Comparison of ENCODE assay signal across 7 mouse cellular contexts in the genomic region with DNA sequence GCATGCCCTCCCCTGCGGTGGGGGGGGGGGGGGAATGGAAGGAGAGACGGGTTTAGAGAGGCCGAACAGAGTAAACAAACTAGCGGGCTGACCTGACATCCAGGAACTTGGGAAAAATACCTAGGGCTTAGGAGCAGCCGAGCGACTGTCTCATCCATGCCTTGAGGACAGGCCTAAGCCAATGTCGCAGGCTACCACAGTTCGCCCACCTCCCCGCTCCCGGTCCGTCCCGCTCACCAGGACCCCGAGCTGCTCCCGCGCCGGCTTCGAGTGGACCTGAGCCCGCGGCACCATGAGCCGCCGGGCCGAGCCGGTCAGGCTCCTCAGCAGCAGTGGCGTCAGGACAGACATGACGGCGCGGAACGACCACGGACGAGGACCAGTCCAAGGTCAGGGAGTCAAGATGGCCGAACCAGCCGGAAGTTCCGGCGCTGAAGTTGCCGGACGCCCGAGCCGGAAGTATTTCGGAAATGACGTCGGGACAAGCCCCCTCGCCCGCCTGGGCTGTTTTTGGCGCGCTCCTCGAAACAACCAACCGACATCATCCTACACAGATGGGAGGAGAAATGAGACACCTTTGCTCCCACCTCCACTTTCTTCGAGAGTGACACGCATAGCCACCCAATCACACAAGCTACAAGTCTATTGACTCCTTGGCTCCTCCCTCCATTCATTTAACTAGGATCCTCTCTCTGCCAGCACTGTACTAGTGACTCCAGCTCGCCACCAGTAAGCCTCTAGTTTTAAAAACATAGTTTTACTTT. TPM values are rescaled to one million over a fixed set of nuclear protein-coding genes. Genes with fewer than 3 reads are reported as not detected.
DNase-seq lines count a peak whose midpoint lies in the region; ATAC-seq and TF ChIP-seq lines count a peak whose summit lies in the region.

A gene (minus strand): TSS at position 455 of the 764 bp plus-strand sequence.

- peak; percentile 61 for TF ChIP-seq POLR2A in small intestine, adult 2 months (IDR thresholded peaks at IDR 0.05; ENCODE audit: low read depth, low read length)

- peak; percentile 97 for DNase-seq in adrenal gland, postnatal 10 days
- peak; percentile 98 for DNase-seq in embryonic facial prominence, embryonic 10.5 days (ENCODE audit: low spot score)
- peak; percentile 93 for DNase-seq in gonadal fat pad, adult 2 months (ENCODE audit: low read depth)
- peak; percentile 97 for DNase-seq in left cerebral cortex, postnatal 4 days

- TF ChIP-seq CTCF in intestine, postnatal 0 days (IDR thresholded peaks at IDR 0.05; ENCODE audit: low read depth) = no peak
- no peak for TF ChIP-seq CTCF in small intestine, adult 2 months (IDR thresholded peaks at IDR 0.05; ENCODE audit: extremely low read depth, insufficient read length, insufficient replicate concordance, low read depth, low read length)

- H3K27me3 ChIP-seq in embryonic facial prominence, embryonic 10.5 days (replicated peaks; ENCODE audit: low read depth, poor library complexity, severe bottlenecking) = no peaks in the 10 kb centered on the region
- no peaks in the 10 kb centered on the region for H3K27me3 ChIP-seq in intestine, postnatal 0 days (replicated peaks; ENCODE audit: control insufficient read depth, insufficient read depth, low read length)
- H3K27me3 ChIP-seq in midbrain, embryonic 12.5 days = no peaks in the 10 kb centered on the region
- no peaks in the 10 kb centered on the region for H3K27me3 ChIP-seq in small intestine, adult 2 months (ENCODE audit: control insufficient read depth, insufficient read depth, low read length)

- peak within 1 kb of the TSS; percentile 85 for H3K9ac ChIP-seq in intestine, postnatal 0 days (ENCODE audit: low read depth, low read length)
- H3K9ac ChIP-seq in midbrain, embryonic 12.5 days (replicated peaks) = peak within 1 kb of the TSS; percentile 91

- WGBS in embryonic facial prominence, embryonic 10.5 days = under 1% methylated on average over 50 of the region's 50 CpGs
- WGBS in intestine, postnatal 0 days = under 1% methylated on average over 50 of the region's 50 CpGs
- 1% methylated on average over 50 of the region's 50 CpGs for WGBS in midbrain, embryonic 12.5 days
- under 1% methylated on average over 50 of the region's 50 CpGs for WGBS in small intestine, adult 2 months

- peak within 1 kb of the TSS; percentile 65 for H3K4me2 ChIP-seq in intestine, postnatal 0 days (replicated peaks; ENCODE audit: low read depth)
- peak within 1 kb of the TSS; percentile 93 for H3K4me2 ChIP-seq in midbrain, embryonic 12.5 days (replicated peaks)

- peak; percentile 97 for ATAC-seq in intestine, postnatal 0 days
- peak; percentile 97 for ATAC-seq in midbrain, embryonic 12.5 days (ENCODE audit: low FRiP score, low read depth)

- intact Hi-C loops in left cerebral cortex, postnatal 4 days (cut with DNase I) = no loop called here

- H3K4me3 ChIP-seq in embryonic facial prominence, embryonic 10.5 days = peak within 1 kb of the TSS; percentile 85
- peak within 1 kb of the TSS; percentile 77 for H3K4me3 ChIP-seq in intestine, postnatal 0 days (ENCODE audit: low read depth, low read length)
- H3K4me3 ChIP-seq in midbrain, embryonic 12.5 days = peak within 1 kb of the TSS; percentile 88
- H3K4me3 ChIP-seq in small intestine, adult 2 months (ENCODE audit: low read depth, low read length) = peak within 1 kb of the TSS; percentile 79

- peaks cover 27% of the 10 kb centered on the region for H3K4me1 ChIP-seq in embryonic facial prominence, embryonic 10.5 days
- peaks cover 4% of the 10 kb centered on the region for H3K4me1 ChIP-seq in intestine, postnatal 0 days (replicated peaks; ENCODE audit: control insufficient read depth, insufficient read depth, low read length)
- H3K4me1 ChIP-seq in midbrain, embryonic 12.5 days = peaks cover 20% of the 10 kb centered on the region
- peaks cover 11% of the 10 kb centered on the region; the same call in 1 of the 2 replicates for H3K4me1 ChIP-seq in small intestine, adult 2 months (ENCODE audit: control insufficient read depth, insufficient read depth, insufficient read length, low read length)

- peak within 1 kb of the TSS; percentile 92 for H3K27ac ChIP-seq in embryonic facial prominence, embryonic 10.5 days (replicated peaks)
- peak within 1 kb of the TSS; percentile 89 for H3K27ac ChIP-seq in intestine, postnatal 0 days (ENCODE audit: low read depth, low read length)
- peak within 1 kb of the TSS; percentile 75 for H3K27ac ChIP-seq in midbrain, embryonic 12.5 days (replicated peaks)
- H3K27ac ChIP-seq in small intestine, adult 2 months (ENCODE audit: insufficient read depth, low read depth, low read length) = peak within 1 kb of the TSS; percentile 91

- H3K9me3 ChIP-seq in embryonic facial prominence, embryonic 10.5 days = no peaks in the 10 kb centered on the region
- no peaks in the 10 kb centered on the region for H3K9me3 ChIP-seq in intestine, postnatal 0 days (ENCODE audit: control insufficient read depth)
- no peaks in the 10 kb centered on the region for H3K9me3 ChIP-seq in midbrain, embryonic 12.5 days

- peaks cover 38% of the 10 kb centered on the region for H3K36me3 ChIP-seq in embryonic facial prominence, embryonic 10.5 days (replicated peaks)
- peaks cover 25% of the 10 kb centered on the region; the same call in 1 of the 2 replicates for H3K36me3 ChIP-seq in intestine, postnatal 0 days (ENCODE audit: control insufficient read depth, insufficient read depth)
- peaks cover 29% of the 10 kb centered on the region for H3K36me3 ChIP-seq in midbrain, embryonic 12.5 days
- peaks cover 30% of the 10 kb centered on the region for H3K36me3 ChIP-seq in small intestine, adult 2 months (ENCODE audit: control insufficient read depth, insufficient read depth, low read length)

RNA-seq across cellular contexts. Expression of the gene that starts here (rescaled TPM):
- 1,000 to 10,000 TPM; 1,477 to 1,649 TPM for total RNA-seq in adrenal gland, postnatal 10 days (2021)
- 867 and 877 TPM in 2 replicates for polyA plus RNA-seq in embryonic facial prominence, embryonic 10.5 days (2016; fragmentation: Nextera tagmentation; extraction: Ambion mirVana)
- 1,770 and 2,047 TPM in 2 replicates for polyA plus RNA-seq in gonadal fat pad, adult 2 months (2012; rRNA removed)
- 2,194 and 2,204 TPM in 2 replicates for polyA plus RNA-seq in intestine, postnatal 0 days (2015; fragmentation: Nextera tagmentation; extraction: Ambion mirVana)
- 100 to 1,000 TPM; 469 to 499 TPM for total RNA-seq in left cerebral cortex, postnatal 4 days (2021)
- 763 and 786 TPM in 2 replicates for polyA plus RNA-seq in midbrain, embryonic 12.5 days (2016; fragmentation: Nextera tagmentation; extraction: Ambion mirVana)
- polyA plus RNA-seq in small intestine, adult 2 months (2012; rRNA removed) = 3,019 and 4,573 TPM in 2 replicates

Comparison
In these comparisons a context has a peak if more than half of its experiments do, and no peak if none do; other contexts are left out.
1. Peak in every context shown above with its lines: DNase-seq, ATAC-seq, H3K4me3 ChIP-seq and H3K27ac ChIP-seq.